Mouse (Mus musculus) embryonic facial prominence, embryonic 11.5 days (tissue): Measurements from ENCODE around the gene Ppm1n. TPM values are rescaled to one million over a fixed set of nuclear protein-coding genes. Genes with fewer than 3 reads are reported as not detected.
"Not testable (repeated sequence)": the region's sequence is repeated elsewhere in the genome, so short reads cannot be mapped to it uniquely, and the experiment has no call there.

Experiments
- ATAC-seq: fragments of 200-750 bp; cut with Nextera tagmentation; replicated peaks from 2 replicates; pipeline ENCODE4 v1.8.0; 2017; ENCODE audit warnings: low read depth; ENCODE audit not compliant: insufficient number of reproducible peaks, low FRiP score, low TSS enrichment
- DNase-seq: peaks from one replicate; pipeline ENCODE4 v3.0.0-alpha.2; 2015; ENCODE audit warnings: low spot score
- H3K27ac ChIP-seq: fragments of 300-500 bp; sonication (generic); replicated peaks from 2 replicates; pipeline ENCODE4 v1.5.1; 2014; ENCODE audit warnings: mild to moderate bottlenecking, low read depth, low read length, control low read depth
- H3K27me3 ChIP-seq: fragments of 300-500 bp; sonication (generic); 2 replicates; pipeline ENCODE4 v1.6.1; 2014; ENCODE audit warnings: mild to moderate bottlenecking, low read length, moderate library complexity, mixed read lengths; ENCODE audit not compliant: control insufficient read depth, insufficient read depth
- H3K36me3 ChIP-seq: fragments of 300-500 bp; sonication (generic); replicated peaks from 2 replicates; pipeline ENCODE4 v1.6.1; 2014; ENCODE audit warnings: low read depth, mild to moderate bottlenecking, low read length, moderate library complexity, mixed read lengths; ENCODE audit not compliant: control insufficient read depth, insufficient read depth
- H3K4me1 ChIP-seq: fragments of 300-500 bp; sonication (generic); 2 replicates; pipeline ENCODE4 v1.6.1; 2014; ENCODE audit warnings: low read length, mixed read lengths; ENCODE audit not compliant: control insufficient read depth, insufficient read depth
- H3K4me2 ChIP-seq: fragments of 300-500 bp; sonication (generic); 2 replicates; pipeline ENCODE4 v1.6.1; 2014; ENCODE audit warnings: low read depth, mild to moderate bottlenecking, control low read depth, low read length, moderate library complexity
- H3K4me3 ChIP-seq: fragments of 300-500 bp; sonication (generic); 2 replicates; pipeline ENCODE4 v1.5.1; 2014; ENCODE audit warnings: low read depth, low read length, control low read depth
- H3K9ac ChIP-seq: fragments of 300-500 bp; sonication (generic); replicated peaks from 2 replicates; pipeline ENCODE4 v1.6.1; 2014; ENCODE audit warnings: mild to moderate bottlenecking, control low read depth, low read length
- H3K9me3 ChIP-seq: fragments of 300-500 bp; sonication (generic); replicated peaks from 2 replicates; pipeline ENCODE4 v1.6.1; 2016; ENCODE audit warnings: mild to moderate bottlenecking, low read length, inconsistent platforms, mixed read lengths; ENCODE audit not compliant: control insufficient read depth
- whole genome bisulfite sequencing: fragments of 180-500 bp; shearing (Covaris S2); extraction: QIAGEN DNeasy Blood & Tissue Kit; methylation state at CpG from one replicate; pipeline ENCODE4 v1.1.7; 2014; 5-methylcytosine and 5-hydroxymethylcytosine counted together
- polyA plus RNA-seq: library from polyadenylated mRNA; unstranded; fragments of >200 nt; fragmentation: Nextera tagmentation; extraction: Ambion mirVana; gene quantifications from 2 replicates; pipeline ENCODE4 v1.2.1, GENCODE M21; 2014

The Ppm1n gene
- polyA plus RNA-seq, 1 experiment from 2014 or later, result not detected

- no peak for DNase-seq
- no peaks in the 10 kb centered on the region for H3K9me3 ChIP-seq
- H3K36me3 ChIP-seq, result no peaks in the 10 kb centered on the region
- H3K9ac ChIP-seq, result peak overlapping the region; percentile 57; the same call in 1 of the 2 replicates
- no peak for ATAC-seq
- peaks cover 9% of the 10 kb centered on the region; the same call in 1 of the 2 replicates for H3K4me1 ChIP-seq
- H3K4me2 ChIP-seq, result peak overlapping the region; percentile 83
- H3K27ac ChIP-seq, result no peak overlapping the region
- WGBS, result 47% methylated on average over 14 of the region's 14 CpGs
- peaks cover 22% of the 10 kb centered on the region for H3K27me3 ChIP-seq
- H3K4me3 ChIP-seq, result peak overlapping the region; percentile 55
Observed at GRCm38 (mm10) chr7:19283406-19283804, 3.5 kb upstream of the Ppm1n start.

GRCm38 (mm10) chr7:19282791-19283405 lies 3.0 kb upstream of the Ppm1n start:
- DNase-seq (peak; percentile 81), ATAC-seq (peak; percentile 53)
- Histone ChIP-seq H3K4me2 (peak overlapping the region; percentile 83), H3K4me1 (peaks cover 9% of the 10 kb centered on the region; the same call in 1 of the 2 replicates), H3K27me3 (peaks cover 27% of the 10 kb centered on the region), H3K9ac (peak overlapping the region; percentile 57), H3K9me3 (no peaks in the 10 kb centered on the region), H3K4me3 (peak overlapping the region; percentile 55), H3K36me3 (no peaks in the 10 kb centered on the region), H3K27ac (no peak overlapping the region)
- 2% methylated on average over 32 of the region's 35 CpGs for WGBS

GRCm38 (mm10) chr7:19282385-19282784 lies 2.5 kb upstream of the Ppm1n start, which contains the start of gene Rtn2:
Gene Rtn2 (plus strand): TSS chr7:19282624.
- Histone ChIP-seq H3K36me3 (no peaks in the 10 kb centered on the region), H3K27ac (no peak within 1 kb of the TSS), H3K4me1 (peaks cover 9% of the 10 kb centered on the region; the same call in 1 of the 2 replicates), H3K4me2 (peak within 1 kb of the TSS; percentile 83), H3K27me3 (peaks cover 31% of the 10 kb centered on the region), H3K9me3 (no peaks in the 10 kb centered on the region), H3K4me3 (peak within 1 kb of the TSS; percentile 55), H3K9ac (peak within 1 kb of the TSS; percentile 57)
- WGBS, result 0% methylated on average over 36 of the region's 37 CpGs
- peak; percentile 84 for DNase-seq
- peak; percentile 74 for ATAC-seq

GRCm38 (mm10) chr7:19281680-19282304 lies 1.9 kb upstream of the Ppm1n start:
- H3K4me1 ChIP-seq, H3K27ac ChIP-seq, H3K4me2 ChIP-seq, H3K9ac ChIP-seq, H3K36me3 ChIP-seq, ATAC-seq, H3K9me3 ChIP-seq: not testable (repeated sequence)
- Histone ChIP-seq H3K4me3 (peak overlapping the region; percentile 55; the same call in 1 of the 2 replicates), H3K27me3 (peaks cover 31% of the 10 kb centered on the region)
- peak; percentile 48 for DNase-seq
- WGBS, result 31% methylated on average over 6 of the region's 6 CpGs

GRCm38 (mm10) chr7:19279052-19279451 lies 812 bp downstream of the Ppm1n start:
- H3K36me3 ChIP-seq, result no peaks in the 10 kb centered on the region
- H3K4me1 ChIP-seq, result peaks cover 9% of the 10 kb centered on the region; the same call in 1 of the 2 replicates
- H3K9ac ChIP-seq, result no peak overlapping the region
- WGBS, result 4% methylated on average over 34 of the region's 34 CpGs
- no peak overlapping the region for H3K27ac ChIP-seq
- ATAC-seq, result no peak
- no peaks in the 10 kb centered on the region for H3K9me3 ChIP-seq
- peak overlapping the region; percentile 33 for H3K4me2 ChIP-seq
- peaks cover 31% of the 10 kb centered on the region for H3K27me3 ChIP-seq
- no peak for DNase-seq
- peak overlapping the region; percentile 17 for H3K4me3 ChIP-seq

GRCm38 (mm10) chr7:19276253-19276652 lies 3.6 kb downstream of the Ppm1n start:
- Histone ChIP-seq H3K9me3 (no peaks in the 10 kb centered on the region), H3K36me3 (no peaks in the 10 kb centered on the region), H3K27me3 (peaks cover 31% of the 10 kb centered on the region), H3K4me3 (no peak overlapping the region), H3K4me2 (no peak overlapping the region), H3K4me1 (peaks cover 9% of the 10 kb centered on the region; the same call in 1 of the 2 replicates), H3K9ac (no peak overlapping the region), H3K27ac (no peak overlapping the region)
- 51% methylated on average over 4 of the region's 4 CpGs for WGBS
- DNase-seq, result no peak
- ATAC-seq, result no peak

GRCm38 (mm10) chr7:19272173-19272764 lies 7.6 kb downstream of the Ppm1n start:
- H3K4me1 ChIP-seq, result peaks cover 9% of the 10 kb centered on the region
- ATAC-seq, result peak; percentile 58
- H3K9ac ChIP-seq, result peak overlapping the region; percentile 87
- H3K4me3 ChIP-seq, result peak overlapping the region; percentile 96
- H3K4me2 ChIP-seq, result peak overlapping the region; percentile 98
- peak; percentile 89 for DNase-seq
- H3K36me3 ChIP-seq, result no peaks in the 10 kb centered on the region
- no peaks in the 10 kb centered on the region for H3K27me3 ChIP-seq
- no peaks in the 10 kb centered on the region for H3K9me3 ChIP-seq
- WGBS, result under 1% methylated on average over 36 of the region's 36 CpGs
- H3K27ac ChIP-seq, result peak overlapping the region; percentile 83
